Mouse (Mus musculus) kidney, adult 2 months (tissue): ENCODE measurements around the gene Cptp. TPM values are rescaled to one million over a fixed set of nuclear protein-coding genes. Genes with fewer than 3 reads are reported as not detected.

ENCODE experiments used
- DNase-seq: peaks from one replicate; pipeline ENCODE4 v3.0.0; 2021
- H3K27ac ChIP-seq: fragments of 200-500 bp; 2 replicates; pipeline ENCODE4 v1.5.1; 2012; ENCODE audit warnings: low read depth, low read length, control low read depth, inconsistent platforms; ENCODE audit not compliant: insufficient read depth
- H3K27me3 ChIP-seq: fragments of 200-500 bp; replicated peaks from 2 replicates; pipeline ENCODE4 v1.6.1; 2012; ENCODE audit warnings: mild to moderate bottlenecking, moderate library complexity, low read length, inconsistent platforms; ENCODE audit not compliant: control insufficient read depth, insufficient read depth
- H3K36me3 ChIP-seq: fragments of 200-500 bp; 2 replicates; pipeline ENCODE4 v1.6.1; 2012; ENCODE audit warnings: mild to moderate bottlenecking, moderate library complexity, low read length, inconsistent platforms; ENCODE audit not compliant: control insufficient read depth, insufficient read depth
- H3K4me1 ChIP-seq: fragments of 200-500 bp; 2 replicates; pipeline ENCODE4 v1.6.1; 2011; ENCODE audit warnings: low read length; ENCODE audit not compliant: control insufficient read depth, insufficient read depth
- H3K4me3 ChIP-seq: fragments of 200-500 bp; 2 replicates; pipeline ENCODE4 v1.5.1; 2011; ENCODE audit warnings: mild to moderate bottlenecking, low read depth, low read length, control low read depth; ENCODE audit not compliant: insufficient read depth
- CTCF ChIP-seq: fragments of 200-500 bp; conservative IDR thresholded peaks from 2 replicates; pipeline ENCODE4 v1.5.1; 2011; ENCODE audit warnings: low read depth, mild to moderate bottlenecking, control low read depth, low read length, moderate library complexity, mixed read lengths; ENCODE audit not compliant: insufficient read depth, insufficient read length
- POLR2A ChIP-seq: fragments of 200-500 bp; IDR thresholded peaks from one replicate; pipeline ENCODE4 v1.6.1; 2011; ENCODE audit warnings: low read depth, low read length, control low read depth
- WGBS: fragments of 180-500 bp; shearing (Covaris S2); methylation state at CpG from one replicate; pipeline ENCODE4 v1.1.7; 2018; 5-methylcytosine and 5-hydroxymethylcytosine counted together
- polyA plus RNA-seq: library from polyadenylated mRNA; depleted of rRNA; stranded (reverse); fragments of >200 nt; gene quantifications from 2 replicates; pipeline ENCODE4 v1.2.3, GENCODE M21; 2012

Cptp gene
- polyA plus RNA-seq, 1 experiment: 46.2 TPM

- Histone ChIP-seq H3K4me1 (peaks cover 13% of the 10 kb centered on the region; the same call in 1 of the 2 replicates), H3K27me3 (no peaks in the 10 kb centered on the region), H3K27ac (peak overlapping the region; percentile 57), H3K36me3 (no peaks in the 10 kb centered on the region), H3K4me3 (no peak overlapping the region)
- peak; percentile 94 for DNase-seq
- TF ChIP-seq CTCF: peak; percentile 75
- TF ChIP-seq POLR2A: no peak
- WGBS: 20% methylated on average over 2 of the region's 2 CpGs
These were observed 35.4 kb downstream of the Cptp start for GRCm38 (mm10) chr4:155833836-155834235.

- no peak for TF ChIP-seq POLR2A
- TF ChIP-seq CTCF: no peak
- Histone ChIP-seq H3K4me1 (peaks cover 13% of the 10 kb centered on the region; the same call in 1 of the 2 replicates), H3K27me3 (no peaks in the 10 kb centered on the region), H3K36me3 (no peaks in the 10 kb centered on the region), H3K27ac (no peak overlapping the region), H3K4me3 (no peak overlapping the region)
- 79% methylated on average over 4 of the region's 4 CpGs for WGBS
- no peak for DNase-seq
These were observed 36.0 kb downstream of the Cptp start for GRCm38 (mm10) chr4:155833234-155833633.

GRCm38 (mm10) chr4:155832321-155832720, 36.9 kb downstream of the Cptp start:
- Histone ChIP-seq H3K4me1 (peaks cover 13% of the 10 kb centered on the region; the same call in 1 of the 2 replicates), H3K36me3 (no peaks in the 10 kb centered on the region), H3K4me3 (peak overlapping the region; percentile 97), H3K27me3 (no peaks in the 10 kb centered on the region), H3K27ac (no peak overlapping the region)
- no peak for TF ChIP-seq POLR2A
- TF ChIP-seq CTCF: no peak
- no peak for DNase-seq
- 35% methylated on average over 10 of the region's 10 CpGs for WGBS

GRCm38 (mm10) chr4:155831831-155832230, 37.4 kb downstream of the Cptp start:
- Histone ChIP-seq H3K27me3 (no peaks in the 10 kb centered on the region), H3K27ac (peak overlapping the region; percentile 91), H3K4me1 (peaks cover 13% of the 10 kb centered on the region; the same call in 1 of the 2 replicates), H3K4me3 (peak overlapping the region; percentile 97), H3K36me3 (no peaks in the 10 kb centered on the region)
- peak; percentile 55 for DNase-seq
- under 1% methylated on average over 25 of the region's 25 CpGs for WGBS
- TF ChIP-seq POLR2A (no peak), CTCF (no peak)

- DNase-seq: peak; percentile 97
- Histone ChIP-seq H3K27ac (peak within 1 kb of the TSS; percentile 91), H3K27me3 (no peaks in the 10 kb centered on the region), H3K4me3 (peak within 1 kb of the TSS; percentile 97), H3K4me1 (peaks cover 13% of the 10 kb centered on the region; the same call in 1 of the 2 replicates), H3K36me3 (no peaks in the 10 kb centered on the region)
- WGBS: under 1% methylated on average over 49 of the region's 49 CpGs
- TF ChIP-seq POLR2A (no peak), CTCF (peak; percentile 94)
These were observed 38.0 kb downstream of the Cptp start, which contains the start of gene Aurkaip1 for GRCm38 (mm10) chr4:155831205-155831766. Aurkaip1 (plus strand) TSS chr4:155831272.

- peaks cover 13% of the 10 kb centered on the region; the same call in 1 of the 2 replicates for H3K4me1 ChIP-seq
- H3K27me3 ChIP-seq: no peaks in the 10 kb centered on the region
- H3K36me3 ChIP-seq: no peaks in the 10 kb centered on the region
- H3K4me3 ChIP-seq: peak overlapping the region; percentile 17; the same call in 1 of the 2 replicates
- WGBS: 29% methylated on average over 8 of the region's 8 CpGs
- H3K27ac ChIP-seq: no peak overlapping the region; the same call in 1 of the 2 replicates
- peak; percentile 47 for DNase-seq
- TF ChIP-seq CTCF: no peak
- no peak for TF ChIP-seq POLR2A
These were observed 38.6 kb downstream of the Cptp start for GRCm38 (mm10) chr4:155830596-155830995.

GRCm38 (mm10) chr4:155829866-155830265, 39.4 kb downstream of the Cptp start:
- Histone ChIP-seq H3K36me3 (peaks cover under 1% of the 10 kb centered on the region; the same call in 1 of the 2 replicates), H3K27me3 (no peaks in the 10 kb centered on the region), H3K27ac (no peak overlapping the region), H3K4me1 (peaks cover 13% of the 10 kb centered on the region; the same call in 1 of the 2 replicates), H3K4me3 (no peak overlapping the region)
- WGBS: 77% methylated on average over 4 of the region's 4 CpGs
- no peak for DNase-seq
- TF ChIP-seq CTCF: no peak
- TF ChIP-seq POLR2A: no peak
